Mouse (Mus musculus): ENCODE results near the gene Gm21693. TPM values are rescaled to one million over a fixed set of nuclear protein-coding genes. Genes with fewer than 3 reads are reported as not detected.
"Not testable (repeated sequence)": the region's sequence is repeated elsewhere in the genome, so short reads cannot be mapped to it uniquely, and the experiment has no call there.

The Gm21693 gene
- polyA plus RNA-seq (2015; fragmentation: Nextera tagmentation; extraction: Ambion mirVana): not detected in 2 replicates

DNA sequence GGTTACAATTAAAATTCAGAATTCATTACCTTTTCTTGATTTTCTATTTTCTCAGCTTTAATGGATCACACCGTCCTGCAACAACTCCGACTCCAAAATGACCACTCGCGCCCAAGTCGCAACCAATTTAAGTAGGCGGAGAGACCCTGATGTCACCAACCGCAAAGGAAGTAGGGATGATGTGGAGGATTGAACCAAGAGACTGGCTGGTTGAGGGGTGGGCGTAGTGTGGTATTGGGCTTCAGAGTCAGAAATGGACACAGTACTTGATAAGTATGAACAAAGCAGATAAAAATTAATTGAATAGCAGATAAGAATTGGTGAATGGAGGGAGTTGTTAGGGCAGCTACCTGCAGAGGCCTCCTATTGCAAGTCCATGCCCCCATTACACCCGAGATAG lies at the start of gene Gm21693:
Gene Gm21693, minus strand, starts transcription at position 101 of the 400 bp plus-strand sequence.
- not testable (repeated sequence) for H3K4me1 ChIP-seq (ENCODE audit: control insufficient read depth, insufficient read depth, low read length); ATAC-seq (ENCODE audit: insufficient read depth, low FRiP score); H3K27me3 ChIP-seq (ENCODE audit: control insufficient read depth, insufficient read depth, low read length); H3K36me3 ChIP-seq (ENCODE audit: control insufficient read depth, insufficient read depth, low read length); H3K27ac ChIP-seq (ENCODE audit: low read length); H3K4me3 ChIP-seq (replicated peaks; ENCODE audit: low read length); H3K4me2 ChIP-seq (ENCODE audit: low read depth, low read length); H3K9ac ChIP-seq (ENCODE audit: low read length); H3K9me3 ChIP-seq (replicated peaks; ENCODE audit: control insufficient read depth, low read length)
- WGBS: no CpG with 5 or more reads among the region's 9 CpGs

GRCm38 (mm10) chrY:3340661-3341060 lies 4.5 kb downstream of the Gm21693 start:
- not testable (repeated sequence) for H3K4me2 ChIP-seq (ENCODE audit: low read depth, low read length); H3K9me3 ChIP-seq (replicated peaks; ENCODE audit: control insufficient read depth, low read length); H3K4me3 ChIP-seq (replicated peaks; ENCODE audit: low read length); H3K9ac ChIP-seq (ENCODE audit: low read length); H3K27ac ChIP-seq (ENCODE audit: low read length); H3K27me3 ChIP-seq (ENCODE audit: control insufficient read depth, insufficient read depth, low read length); H3K4me1 ChIP-seq (ENCODE audit: control insufficient read depth, insufficient read depth, low read length); ATAC-seq (ENCODE audit: insufficient read depth, low FRiP score); H3K36me3 ChIP-seq (ENCODE audit: control insufficient read depth, insufficient read depth, low read length)
- WGBS: no CpG with 5 or more reads among the region's 11 CpGs

- not testable (repeated sequence) for H3K27me3 ChIP-seq (ENCODE audit: control insufficient read depth, insufficient read depth, low read length); H3K4me1 ChIP-seq (ENCODE audit: control insufficient read depth, insufficient read depth, low read length); H3K36me3 ChIP-seq (ENCODE audit: control insufficient read depth, insufficient read depth, low read length); ATAC-seq (ENCODE audit: insufficient read depth, low FRiP score); H3K4me2 ChIP-seq (ENCODE audit: low read depth, low read length); H3K9ac ChIP-seq (ENCODE audit: low read length); H3K27ac ChIP-seq (ENCODE audit: low read length); H3K9me3 ChIP-seq (replicated peaks; ENCODE audit: control insufficient read depth, low read length); H3K4me3 ChIP-seq (replicated peaks; ENCODE audit: low read length)
- WGBS: no CpG with 5 or more reads among the region's 9 CpGs
Measured at GRCm38 (mm10) chrY:3306349-3306748, 38.8 kb downstream of the Gm21693 start, which contains the start of gene Gm21677. Gene Gm21677, minus strand, starts transcription at chrY:3306449.

Other genes with a start within 250 kb of the Gm21693 start
- gene Gm21677, start 38.9 kb downstream of the Gm21693 start, polyA plus RNA-seq (2015; fragmentation: Nextera tagmentation; extraction: Ambion mirVana): not detected in 2 replicates
- gene Gm21704, start 64.8 kb upstream of the Gm21693 start, polyA plus RNA-seq (2015; fragmentation: Nextera tagmentation; extraction: Ambion mirVana): not detected in 2 replicates
- gene Gm21708, start 64.8 kb upstream of the Gm21693 start, polyA plus RNA-seq (2015; fragmentation: Nextera tagmentation; extraction: Ambion mirVana): not detected in 2 replicates